Mouse (Mus musculus) activated CD4-positive, CD25-positive, alpha-beta regulatory T cell (primary cell): ENCODE results near the gene Hnrnpa0. TPM values are rescaled to one million over a fixed set of nuclear protein-coding genes. Genes with fewer than 3 reads are reported as not detected.

Source experiments
- polyA plus RNA-seq, 2 experiments: library from polyadenylated mRNA; unstranded; fragments of 100-300 nt; shearing (Covaris generic); gene quantifications; one replicate each; pipeline ENCODE4 v1.2.1; 2017

Gene Hnrnpa0
- polyA plus RNA-seq, result 10 to 100 TPM; 75.7 to 80.6 TPM

GRCm38 (mm10) chr13:58128396-58128767 lies at the start of gene Hnrnpa0:
Gene Hnrnpa0 (minus strand): TSS chr13:58128556.

GRCm38 (mm10) chr13:58157447-58158098 lies 29.2 kb upstream of the Hnrnpa0 start, which contains the start of gene Idnk:
Gene Idnk (plus strand): TSS chr13:58157649.

GRCm38 (mm10) chr13:58113061-58113900 lies 15.1 kb downstream of the Hnrnpa0 start, which contains the start of gene Klhl3:
Gene Klhl3 (minus strand): TSS chr13:58113592.

Other genes with a start within 250 kb of the Hnrnpa0 start
- under 1 TPM in 1 of 2 experiments, not detected in 1; 0.17 TPM for gene Spock1, start 220.2 kb downstream of the Hnrnpa0 start, polyA plus RNA-seq
- 1 to 10 TPM; 1.2 to 2.1 TPM for gene Klhl3, start 15.0 kb downstream of the Hnrnpa0 start, polyA plus RNA-seq
- gene Idnk, start 29.1 kb upstream of the Hnrnpa0 start, polyA plus RNA-seq, result 100 to 1,000 TPM; 163 to 194 TPM
- gene Ubqln1, start 87.1 kb upstream of the Hnrnpa0 start, polyA plus RNA-seq, result 100 to 1,000 TPM in 1 of 2 experiments, 10 to 100 TPM in 1; 95.4 to 122 TPM
- 1 to 10 TPM; 1.1 to 1.2 TPM for gene Gkap1, start 147.1 kb upstream of the Hnrnpa0 start, polyA plus RNA-seq
- gene Kif27, start 230.6 kb upstream of the Hnrnpa0 start, polyA plus RNA-seq, result under 1 TPM in 1 of 2 experiments, not detected in 1; 0.18 TPM